12 mouse cellular contexts compared by ENCODE assay signal in genomic region chr10:22644171-22644570, GRCm38 (mm10). TPM values are rescaled to one million over a fixed set of nuclear protein-coding genes. Genes with fewer than 3 reads are reported as not detected.
DNase-seq lines count a peak whose midpoint lies in the region; ATAC-seq and TF ChIP-seq lines count a peak whose summit lies in the region.
"Had no signal": no experiment of that assay in that cellular context is flagged by ENCODE, and none has a peak within 500 bp of the region (broad histone marks: within the 10 kb centered on the region; RNA-seq: fewer than 3 reads in every experiment).

No protein-coding gene starts in this region.

- TF ChIP-seq POLR2A in testis, adult 2 months (IDR thresholded peaks at IDR 0.05; ENCODE audit: control insufficient read depth, low read depth, low read length) = no peak

- H3K36me3 ChIP-seq in heart, embryonic 14.5 days (ENCODE audit: control insufficient read depth, insufficient read depth, low read length) = no peaks in the 10 kb centered on the region
- no peaks in the 10 kb centered on the region for H3K36me3 ChIP-seq in testis, adult 2 months (ENCODE audit: control insufficient read depth, insufficient read depth, low read length)
- H3K36me3 ChIP-seq in limb, embryonic 10.5 days = no peaks in the 10 kb centered on the region
- H3K36me3 ChIP-seq in stomach, postnatal 0 days (ENCODE audit: control insufficient read depth, insufficient read depth, low read length) = no peaks in the 10 kb centered on the region
- H3K36me3 ChIP-seq: G1E; heart, embryonic 15.5 days; liver, embryonic 15.5 days; neural tube, embryonic 12.5 days had no signal

- H3K27me3 ChIP-seq in heart, embryonic 14.5 days (ENCODE audit: control insufficient read depth, insufficient read depth, low read length) = no peaks in the 10 kb centered on the region
- no peaks in the 10 kb centered on the region for H3K27me3 ChIP-seq in testis, adult 2 months (ENCODE audit: control insufficient read depth, insufficient read depth, low read length)
- no peaks in the 10 kb centered on the region for H3K27me3 ChIP-seq in limb, embryonic 10.5 days (ENCODE audit: low read depth, poor library complexity, severe bottlenecking)
- no peaks in the 10 kb centered on the region for H3K27me3 ChIP-seq in stomach, postnatal 0 days (ENCODE audit: control insufficient read depth, insufficient read depth, low read length)
- H3K27me3 ChIP-seq: heart, embryonic 15.5 days; liver, embryonic 15.5 days; neural tube, embryonic 12.5 days had no signal

- H3K9ac ChIP-seq in heart, embryonic 14.5 days (ENCODE audit: low read length) = no peak overlapping the region
- no peak overlapping the region for H3K9ac ChIP-seq in stomach, postnatal 0 days (ENCODE audit: low read length)
- H3K9ac ChIP-seq: liver, embryonic 15.5 days had no signal

- no peaks in the 10 kb centered on the region for H3K4me1 ChIP-seq in heart, embryonic 14.5 days (ENCODE audit: control insufficient read depth in 2 of 2, insufficient read depth in 2 of 2, low read length in 2 of 2)
- peaks cover 8% of the 10 kb centered on the region for H3K4me1 ChIP-seq in testis, adult 2 months (ENCODE audit: control insufficient read depth, insufficient read depth, low read length)
- peaks cover 5% of the 10 kb centered on the region; the same call in 1 of the 2 replicates for H3K4me1 ChIP-seq in limb, embryonic 10.5 days
- H3K4me1 ChIP-seq in stomach, postnatal 0 days (replicated peaks; ENCODE audit: control insufficient read depth, insufficient read depth) = no peaks in the 10 kb centered on the region; the same call in 1 of the 2 replicates
- H3K4me1 ChIP-seq: liver, embryonic 15.5 days had no signal

- DNase-seq in heart, adult 8-10 months (ENCODE audit: low spot score) = no peak
- no peak for DNase-seq in testis, postnatal 10 days (ENCODE audit: low spot score)
- no peak for DNase-seq in limb, embryonic 10.5 days (ENCODE audit: low spot score)
- DNase-seq in stomach, postnatal 0 days (ENCODE audit: low spot score) = no peak
- DNase-seq: thymus, postnatal 4 days had no signal

- WGBS in heart, embryonic 14.5 days = 74% methylated on average over 9 of the region's 9 CpGs
- 82% methylated on average over 9 of the region's 9 CpGs for WGBS in limb, embryonic 10.5 days
- WGBS in stomach, postnatal 0 days = 59% methylated on average over 9 of the region's 9 CpGs

- no peak for TF ChIP-seq EP300 in stomach, postnatal 0 days (optimal IDR thresholded peaks at IDR 0.05)

- H3K27ac ChIP-seq in heart, embryonic 14.5 days (replicated peaks in 1 of 2; ENCODE audit: control insufficient read depth in 1 of 2, insufficient read depth in 1 of 2, low read depth in 2 of 2, low read length in 2 of 2) = no peak overlapping the region
- 0 out of 2 replicates have a peak overlapping the region, but pooled peaks have one; percentile 3 for H3K27ac ChIP-seq in testis, adult 2 months (ENCODE audit: control insufficient read depth, insufficient read depth, low read depth, low read length)
- H3K27ac ChIP-seq in limb, embryonic 10.5 days = peak overlapping the region; percentile 81
- H3K27ac ChIP-seq in stomach, postnatal 0 days (replicated peaks) = no peak overlapping the region
- H3K27ac ChIP-seq: liver, embryonic 15.5 days; neural tube, embryonic 12.5 days had no signal

- peaks cover 9% of the 10 kb centered on the region; the same call in 1 of the 2 replicates for H3K9me3 ChIP-seq in heart, embryonic 14.5 days (ENCODE audit: control insufficient read depth, low read length)
- H3K9me3 ChIP-seq in limb, embryonic 10.5 days (replicated peaks) = no peaks in the 10 kb centered on the region
- no peaks in the 10 kb centered on the region for H3K9me3 ChIP-seq in stomach, postnatal 0 days (ENCODE audit: control insufficient read depth, low read length)
- H3K9me3 ChIP-seq: G1E; heart, embryonic 15.5 days; liver, embryonic 15.5 days had no signal

- H3K4me3 ChIP-seq in heart, embryonic 14.5 days (ENCODE audit: control insufficient read depth in 1 of 2, insufficient read depth in 1 of 2, low read depth in 1 of 2, low read length in 2 of 2) = no peak overlapping the region
- no peak overlapping the region for H3K4me3 ChIP-seq in testis, adult 2 months (ENCODE audit: control insufficient read depth, low read depth, low read length)
- H3K4me3 ChIP-seq in limb, embryonic 10.5 days = no peak overlapping the region
- no peak overlapping the region for H3K4me3 ChIP-seq in stomach, postnatal 0 days (ENCODE audit: low read depth, low read length)

- H3K4me2 ChIP-seq in heart, embryonic 14.5 days (ENCODE audit: low read length) = peak overlapping the region; percentile 65
- no peak overlapping the region for H3K4me2 ChIP-seq in stomach, postnatal 0 days (replicated peaks; ENCODE audit: low read depth)

- ATAC-seq in heart, embryonic 14.5 days (ENCODE audit: insufficient number of reproducible peaks, insufficient read depth, low FRiP score, low read depth) = no peak
- ATAC-seq in stomach, postnatal 0 days (ENCODE audit: low FRiP score, low TSS enrichment) = no peak
- ATAC-seq in cerebellum, adult (ENCODE audit: insufficient number of reproducible peaks, low FRiP score, low TSS enrichment) = no peak

- no peak for TF ChIP-seq CTCF in testis, adult 2 months (IDR thresholded peaks at IDR 0.05; ENCODE audit: control insufficient read depth, insufficient read depth, insufficient replicate concordance, low read depth, low read length)
- no peak for TF ChIP-seq CTCF in stomach, postnatal 0 days (IDR thresholded peaks at IDR 0.05; ENCODE audit: low read depth)

RNA-seq across cellular contexts. Expression of gene Slc2a12, which starts 0.6 kb away (rescaled TPM):
- 1.8 and 2.5 TPM in 2 replicates for polyA plus RNA-seq in heart, embryonic 14.5 days (2014; fragmentation: Nextera tagmentation; extraction: Ambion mirVana)
- 10 to 100 TPM; 15.0 to 20.5 (median 20.0) TPM for total RNA-seq in heart, adult 8-10 months (2022)
- 1.2 and 1.8 TPM in 2 replicates for polyA plus RNA-seq in testis, adult 2 months (2012; rRNA removed)
- polyA plus RNA-seq in limb, embryonic 10.5 days (2016; fragmentation: Nextera tagmentation; extraction: Ambion mirVana) = 0.44 and 1.2 TPM in 2 replicates
- 0.87 and 1.0 TPM in 2 replicates for polyA plus RNA-seq in stomach, postnatal 0 days (2015; fragmentation: Nextera tagmentation; extraction: Ambion mirVana)
- polyA plus RNA-seq: G1E had no signal

Comparison
In these comparisons a context has a peak if more than half of its experiments do, and no peak if none do; other contexts are left out.
1. H3K27ac ChIP-seq: peak in testis, adult 2 months (single experiment) and limb, embryonic 10.5 days (single experiment); none in heart, embryonic 14.5 days (0 of 2) and stomach, postnatal 0 days (single experiment).